Mouse (Mus musculus) spleen, adult 2 months (tissue): ENCODE data around the gene Hoxa4.

Experiments used
- CTCF ChIP-seq: fragments of 200-500 bp; IDR thresholded peaks from 2 replicates; pipeline ENCODE4 v1.5.1; 2011; ENCODE audit warnings: mild to moderate bottlenecking, inconsistent platforms; ENCODE audit not compliant: insufficient read depth, insufficient read length, insufficient replicate concordance; ENCODE audit errors: extremely low read depth
- POLR2A ChIP-seq: fragments of 200-500 bp; IDR thresholded peaks from 2 replicates; pipeline ENCODE4 v1.6.1; 2011; ENCODE audit warnings: low read depth, low read length, inconsistent platforms

DNA sequence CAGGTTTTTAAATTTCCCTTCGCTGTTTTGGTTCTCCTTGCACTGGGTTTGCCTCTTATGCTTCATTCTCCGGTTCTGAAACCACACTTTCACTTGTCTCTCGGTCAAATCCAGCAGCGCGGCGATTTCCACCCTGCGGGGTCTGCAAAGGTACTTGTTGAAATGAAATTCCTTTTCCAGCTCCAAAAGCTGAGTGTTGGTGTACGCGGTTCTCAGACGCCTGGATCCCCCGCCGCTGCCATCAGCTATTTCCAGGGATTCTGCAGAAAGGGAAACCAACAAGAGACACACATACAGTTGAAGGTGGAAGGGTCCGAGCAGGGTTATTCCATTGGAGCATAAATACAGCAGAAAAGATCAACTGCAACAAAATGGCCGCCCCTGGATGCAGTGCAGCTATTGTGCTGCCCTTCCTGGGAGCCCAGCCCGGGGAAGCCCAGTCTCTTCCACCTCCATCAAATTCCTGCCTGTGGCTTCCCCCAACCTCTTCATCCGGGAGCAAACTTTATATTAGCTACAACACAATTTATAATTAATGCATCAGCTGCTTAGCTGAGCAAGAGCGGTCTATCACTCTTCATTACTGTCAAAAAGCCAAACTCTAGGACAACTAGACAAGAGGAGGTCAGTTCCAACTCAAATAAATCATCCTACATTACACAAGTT lies 28.1 kb downstream of the Hoxa4 start:
- no peak for TF ChIP-seq CTCF
- TF ChIP-seq POLR2A: no peak
